Mouse (Mus musculus): ENCODE measurements around the gene Stxbp4. TPM values are rescaled to one million over a fixed set of nuclear protein-coding genes. Genes with fewer than 3 reads are reported as not detected.

The Stxbp4 gene
- total and polyA plus RNA-seq, 3 experiments, result 3.7 to 5.6 (median 4.6) TPM

GRCm38 (mm10) chr11:90687040-90687439 is 49.2 kb upstream of the Stxbp4 start:
- Histone ChIP-seq H3K79me2 (replicated peaks; ENCODE audit: control insufficient read depth, extremely low read depth, insufficient read depth, poor library complexity, severe bottlenecking) (no peaks in the 10 kb centered on the region), H3K27me3 (replicated peaks) (peaks cover 7% of the 10 kb centered on the region), H3K4me1 (ENCODE audit: control insufficient read depth in 1 of 2, insufficient read depth in 2 of 2) (peaks cover 0 to 3% of the 10 kb centered on the region in 2 experiments; a peak in 1 of 4 replicates), H3K4me2 (ENCODE audit: insufficient read depth, low read depth, poor library complexity, severe bottlenecking) (no peak overlapping the region), H3K4me3 (replicated peaks in 1 of 3; ENCODE audit: low read depth in 2 of 3, low read length in 2 of 3, poor library complexity in 1 of 3) (no peak overlapping the region), H3K36me3 (replicated peaks in 1 of 2; ENCODE audit: control insufficient read depth in 1 of 2, insufficient read depth in 1 of 2, low read length in 1 of 2) (no peaks in the 10 kb centered on the region), H3K27ac (ENCODE audit: insufficient read depth, low read depth) (no peak overlapping the region), H3K9ac (ENCODE audit: insufficient read depth, low read depth) (no peak overlapping the region), H3K9me3 (replicated peaks; ENCODE audit: low read length) (peaks cover 8% of the 10 kb centered on the region)
- dilution Hi-C loops (cut with MboI; ENCODE audit: extremely low pct_ligation_motif_present, extremely low pct_unique_long_range_greater_than_20kb, low sequenced_read_pairs) (no loop called here), in situ Hi-C loops (cut with MboI; ENCODE audit: low pct_ligation_motif_present, low pct_unique_long_range_greater_than_20kb, low sequenced_read_pairs) (no loop called here)
- no peak for DNase-seq (ENCODE audit: extremely low read depth)
- TF ChIP-seq ETS1 (conservative IDR thresholded peaks at IDR 0.05; ENCODE audit: low read depth, low read length) (no peak), ZKSCAN1 (IDR thresholded peaks at IDR 0.05; ENCODE audit: borderline replicate concordance, low read depth, low read length) (no peak), EP300 (IDR thresholded peaks at IDR 0.05; ENCODE audit: low read length) (no peak), SIN3A (IDR thresholded peaks at IDR 0.05; ENCODE audit: low read length) (no peak), GABPA (IDR thresholded peaks at IDR 0.05; ENCODE audit: insufficient replicate concordance, low read depth, low read length) (no peak), HCFC1 (IDR thresholded peaks at IDR 0.05; ENCODE audit: low read depth, low read length) (no peak), MAFK (IDR thresholded peaks at IDR 0.05; ENCODE audit: insufficient replicate concordance, low read length) (no peak)

GRCm38 (mm10) chr11:90686287-90687025 is 48.6 kb upstream of the Stxbp4 start:
- Histone ChIP-seq H3K4me3 (replicated peaks in 1 of 3; ENCODE audit: low read depth in 2 of 3, low read length in 2 of 3, poor library complexity in 1 of 3) (no peak overlapping the region), H3K4me1 (ENCODE audit: control insufficient read depth in 1 of 2, insufficient read depth in 2 of 2) (peaks cover 0 to 3% of the 10 kb centered on the region in 2 experiments; a peak in 1 of 4 replicates), H3K27me3 (replicated peaks) (peaks cover 5% of the 10 kb centered on the region), H3K9ac (ENCODE audit: insufficient read depth, low read depth) (no peak overlapping the region), H3K9me3 (replicated peaks; ENCODE audit: low read length) (peaks cover 8% of the 10 kb centered on the region), H3K27ac (ENCODE audit: insufficient read depth, low read depth) (no peak overlapping the region), H3K79me2 (replicated peaks; ENCODE audit: control insufficient read depth, extremely low read depth, insufficient read depth, poor library complexity, severe bottlenecking) (no peaks in the 10 kb centered on the region), H3K4me2 (ENCODE audit: insufficient read depth, low read depth, poor library complexity, severe bottlenecking) (no peak overlapping the region), H3K36me3 (replicated peaks in 1 of 2; ENCODE audit: control insufficient read depth in 1 of 2, insufficient read depth in 1 of 2, low read length in 1 of 2) (no peaks in the 10 kb centered on the region)
- dilution Hi-C loops (cut with MboI; ENCODE audit: extremely low pct_ligation_motif_present, extremely low pct_unique_long_range_greater_than_20kb, low sequenced_read_pairs), result no loop called here
- no peak for TF ChIP-seq NELFE (IDR thresholded peaks at IDR 0.05; ENCODE audit: low read depth, low read length)
- TF ChIP-seq UBTF (IDR thresholded peaks at IDR 0.05; ENCODE audit: low read depth, low read length), result no peak
- TF ChIP-seq TBP (conservative IDR thresholded peaks at IDR 0.05; ENCODE audit: low read depth, low read length), result no peak
- TF ChIP-seq CTCF (conservative IDR thresholded peaks at IDR 0.05 in 1 of 2, IDR thresholded peaks at IDR 0.05 in 1 of 2; ENCODE audit: low read depth in 2 of 2, low read length in 2 of 2), result no peak
- no peak for DNase-seq (ENCODE audit: extremely low read depth)
- in situ Hi-C loops (cut with MboI; ENCODE audit: low pct_ligation_motif_present, low pct_unique_long_range_greater_than_20kb, low sequenced_read_pairs), result no loop called here

GRCm38 (mm10) chr11:90685196-90685595 is 47.3 kb upstream of the Stxbp4 start:
- H3K4me2 ChIP-seq (ENCODE audit: insufficient read depth, low read depth, poor library complexity, severe bottlenecking), result no peak overlapping the region

More at GRCm38 (mm10) chr11:90685196-90685595, 47.3 kb upstream of the Stxbp4 start:
- Histone ChIP-seq H3K4me1 (ENCODE audit: control insufficient read depth in 1 of 2, insufficient read depth in 2 of 2) (peaks cover 0 to 3% of the 10 kb centered on the region in 2 experiments; a peak in 1 of 4 replicates), H3K27me3 (replicated peaks) (peaks cover 13% of the 10 kb centered on the region), H3K36me3 (replicated peaks in 1 of 2; ENCODE audit: control insufficient read depth in 1 of 2, insufficient read depth in 1 of 2, low read length in 1 of 2) (no peaks in the 10 kb centered on the region), H3K4me3 (replicated peaks in 1 of 3; ENCODE audit: low read depth in 2 of 3, low read length in 2 of 3, poor library complexity in 1 of 3) (no peak overlapping the region), H3K79me2 (replicated peaks; ENCODE audit: control insufficient read depth, extremely low read depth, insufficient read depth, poor library complexity, severe bottlenecking) (no peaks in the 10 kb centered on the region), H3K27ac (ENCODE audit: insufficient read depth, low read depth) (no peak overlapping the region), H3K9ac (ENCODE audit: insufficient read depth, low read depth) (no peak overlapping the region), H3K9me3 (replicated peaks; ENCODE audit: low read length) (peaks cover 8% of the 10 kb centered on the region)
- dilution Hi-C loops (cut with MboI; ENCODE audit: extremely low pct_ligation_motif_present, extremely low pct_unique_long_range_greater_than_20kb, low sequenced_read_pairs) (no loop called here), in situ Hi-C loops (cut with MboI; ENCODE audit: low pct_ligation_motif_present, low pct_unique_long_range_greater_than_20kb, low sequenced_read_pairs) (no loop called here)
- DNase-seq (ENCODE audit: extremely low read depth), result no peak
- TF ChIP-seq JUN (IDR thresholded peaks at IDR 0.05; ENCODE audit: insufficient read depth, low read depth, low read length) (no peak), CHD1 (IDR thresholded peaks at IDR 0.05; ENCODE audit: low read depth, low read length) (no peak), MEF2A (IDR thresholded peaks at IDR 0.05; ENCODE audit: borderline replicate concordance, low read depth, low read length) (no peak), CHD2 (IDR thresholded peaks at IDR 0.05; ENCODE audit: low read length) (no peak), KAT2A (IDR thresholded peaks at IDR 0.05; ENCODE audit: insufficient replicate concordance, low read length) (no peak), ZMIZ1 (IDR thresholded peaks at IDR 0.05; ENCODE audit: low read depth, low read length) (no peak), IRF4 (IDR thresholded peaks at IDR 0.05; ENCODE audit: low read depth, low read length) (no peak), USF2 (conservative IDR thresholded peaks at IDR 0.05; ENCODE audit: low read depth, low read length) (no peak), HCFC1 (IDR thresholded peaks at IDR 0.05; ENCODE audit: low read depth, low read length) (no peak), MXI1 (IDR thresholded peaks at IDR 0.05; ENCODE audit: low read depth, low read length) (no peak), ZNF384 (IDR thresholded peaks at IDR 0.05; ENCODE audit: low read depth, low read length) (no peak), RAD21 (IDR thresholded peaks at IDR 0.05; ENCODE audit: low read depth, low read length) (no peak), E2F4 (IDR thresholded peaks at IDR 0.05; ENCODE audit: insufficient replicate concordance, low read depth, low read length) (no peak)

Measured in CH12.LX (cell line).